Mouse (Mus musculus): ENCODE measurements around the gene Gdpd3. TPM values are rescaled to one million over a fixed set of nuclear protein-coding genes. Genes with fewer than 3 reads are reported as not detected.
"Not testable (repeated sequence)": the region's sequence is repeated elsewhere in the genome, so short reads cannot be mapped to it uniquely, and the experiment has no call there.

Gdpd3 gene
- total RNA-seq, 4 experiments from 2014 or later: 1.4 to 3.3 (median 2.3) TPM

- peak in 1 of 2 experiments; percentile 22 for DNase-seq (ENCODE audit: low spot score in 2 of 2)
Measured at GRCm38 (mm10) chr7:126760391-126760802, 5.7 kb upstream of the Gdpd3 start.

- DNase-seq (ENCODE audit: low spot score in 2 of 2): no peak
Measured at GRCm38 (mm10) chr7:126760956-126761355, 5.2 kb upstream of the Gdpd3 start.

GRCm38 (mm10) chr7:126761529-126762067, 4.5 kb upstream of the Gdpd3 start:
- DNase-seq (ENCODE audit: low spot score in 2 of 2): no peak

- DNase-seq (ENCODE audit: low spot score in 2 of 2): peak; percentile 34 to 81
Measured at GRCm38 (mm10) chr7:126762471-126763008, 3.6 kb upstream of the Gdpd3 start.

GRCm38 (mm10) chr7:126765540-126765939, 594 bp upstream of the Gdpd3 start:
- DNase-seq (ENCODE audit: low spot score in 2 of 2): no peak

- no peak for DNase-seq (ENCODE audit: low spot score in 2 of 2)
Measured at GRCm38 (mm10) chr7:126767001-126767400, 867 bp downstream of the Gdpd3 start.

GRCm38 (mm10) chr7:126770784-126771183, 4.7 kb downstream of the Gdpd3 start:
- DNase-seq (ENCODE audit: low spot score in 2 of 2): no peak

GRCm38 (mm10) chr7:126773351-126773750, 7.2 kb downstream of the Gdpd3 start:
- DNase-seq (ENCODE audit: low spot score in 2 of 2): no peak

GRCm38 (mm10) chr7:126774463-126774862, 8.3 kb downstream of the Gdpd3 start:
- DNase-seq (ENCODE audit: low spot score in 2 of 2): no peak

- DNase-seq (ENCODE audit: low spot score in 2 of 2): no peak
Measured at GRCm38 (mm10) chr7:126775185-126775977, 9.2 kb downstream of the Gdpd3 start.

- DNase-seq (ENCODE audit: low spot score in 2 of 2): no peak
Measured at GRCm38 (mm10) chr7:126775978-126776234, 9.8 kb downstream of the Gdpd3 start.

- DNase-seq (ENCODE audit: low spot score in 2 of 2): peak; percentile 74 to 97
Measured at GRCm38 (mm10) chr7:126776598-126777057, 10.5 kb downstream of the Gdpd3 start, which contains the start of gene Ypel3. Gene Ypel3 (plus strand): TSS chr7:126776955.

- DNase-seq (ENCODE audit: low spot score in 2 of 2): no peak
Measured at GRCm38 (mm10) chr7:126777476-126777875, 11.3 kb downstream of the Gdpd3 start.

GRCm38 (mm10) chr7:126778147-126778546, 12.0 kb downstream of the Gdpd3 start:
- no peak for DNase-seq (ENCODE audit: low spot score in 2 of 2)

- DNase-seq (ENCODE audit: low spot score in 2 of 2): not testable (repeated sequence)
Measured at GRCm38 (mm10) chr7:126779101-126779500, 13.0 kb downstream of the Gdpd3 start.

- peak; percentile 72 to 82 for DNase-seq (ENCODE audit: low spot score in 2 of 2)
Measured at GRCm38 (mm10) chr7:126779983-126780970, 14.1 kb downstream of the Gdpd3 start.

- DNase-seq (ENCODE audit: low spot score in 2 of 2): no peak
Measured at GRCm38 (mm10) chr7:126780971-126781635, 15.0 kb downstream of the Gdpd3 start, which contains the start of gene Tbx6. Gene Tbx6 (plus strand): TSS chr7:126781483.

- no peak for DNase-seq (ENCODE audit: low spot score in 2 of 2)
Measured at GRCm38 (mm10) chr7:126781661-126782370, 15.7 kb downstream of the Gdpd3 start.

- no peak for DNase-seq (ENCODE audit: low spot score in 2 of 2)
Measured at GRCm38 (mm10) chr7:126782693-126783092, 16.6 kb downstream of the Gdpd3 start.

GRCm38 (mm10) chr7:126784469-126784868, 18.3 kb downstream of the Gdpd3 start:
- DNase-seq (ENCODE audit: low spot score in 2 of 2): no peak
